Mouse (Mus musculus): Measurements from ENCODE around the gene Dtx4. TPM values are rescaled to one million over a fixed set of nuclear protein-coding genes. Genes with fewer than 3 reads are reported as not detected.
A peak's percentile ranks its signal among the peaks of the same experiment; 100 is the strongest.

Dtx4 gene
- total and polyA plus RNA-seq, 2 experiments from 2014 or later: 1.2 to 3.8 TPM

DNA sequence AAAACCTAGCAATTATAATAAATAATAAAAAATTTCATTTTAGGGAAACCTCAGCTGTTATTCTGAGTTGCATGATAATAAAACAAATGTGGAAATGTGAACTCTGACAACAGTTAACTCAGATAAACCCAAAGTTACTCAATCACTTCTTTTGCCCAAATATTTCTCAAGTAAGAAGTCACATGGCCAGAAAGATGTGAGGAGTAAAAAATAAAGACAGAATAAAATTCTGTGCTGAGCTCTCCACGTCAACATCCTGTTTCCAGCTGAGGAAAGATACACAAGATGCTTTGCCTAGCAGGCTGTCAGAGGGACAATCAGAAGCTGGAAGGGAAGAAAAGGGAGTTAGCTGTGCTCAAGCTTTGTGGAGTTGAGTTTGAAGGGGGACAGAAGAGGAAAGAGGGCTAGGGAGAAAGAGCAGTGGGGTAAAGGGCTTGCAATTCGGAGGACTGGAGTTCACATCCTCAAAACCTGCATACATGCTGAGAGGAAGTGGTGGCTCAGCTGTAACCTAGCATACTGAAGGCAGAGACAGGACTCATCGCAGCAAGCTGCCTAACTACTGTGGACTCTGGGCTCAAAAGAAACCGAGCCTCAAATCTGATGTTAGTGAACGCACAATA is 61.0 kb downstream of the Dtx4 start:
- no peak overlapping the region for H3K9ac ChIP-seq (replicated peaks; ENCODE audit: low read depth, low read length)
- no peaks in the 10 kb centered on the region for H3K9me3 ChIP-seq (replicated peaks; ENCODE audit: control insufficient read depth, low read length)
- no peak overlapping the region for H3K27ac ChIP-seq (ENCODE audit: low read depth)
- ATAC-seq (ENCODE audit: insufficient read depth, low read depth) (no peak), DNase-seq (ENCODE audit: low spot score) (no peak)
- H3K4me2 ChIP-seq (ENCODE audit: low read depth, low read length): no peak overlapping the region
- no peaks in the 10 kb centered on the region for H3K4me1 ChIP-seq (ENCODE audit: control insufficient read depth, insufficient read depth)
- 59% methylated on average over 5 of the region's 5 CpGs for WGBS
- no peaks in the 10 kb centered on the region for H3K36me3 ChIP-seq (replicated peaks; ENCODE audit: control insufficient read depth, insufficient read depth, low read length)
- no peak overlapping the region for H3K4me3 ChIP-seq (ENCODE audit: low read depth, low read length)
- no peaks in the 10 kb centered on the region for H3K27me3 ChIP-seq (ENCODE audit: control insufficient read depth, insufficient read depth, low read length)
- TF ChIP-seq EP300 (IDR thresholded peaks at IDR 0.05; ENCODE audit: low read depth) (no peak), CTCF (IDR thresholded peaks at IDR 0.05; ENCODE audit: low read depth) (no peak)

DNA sequence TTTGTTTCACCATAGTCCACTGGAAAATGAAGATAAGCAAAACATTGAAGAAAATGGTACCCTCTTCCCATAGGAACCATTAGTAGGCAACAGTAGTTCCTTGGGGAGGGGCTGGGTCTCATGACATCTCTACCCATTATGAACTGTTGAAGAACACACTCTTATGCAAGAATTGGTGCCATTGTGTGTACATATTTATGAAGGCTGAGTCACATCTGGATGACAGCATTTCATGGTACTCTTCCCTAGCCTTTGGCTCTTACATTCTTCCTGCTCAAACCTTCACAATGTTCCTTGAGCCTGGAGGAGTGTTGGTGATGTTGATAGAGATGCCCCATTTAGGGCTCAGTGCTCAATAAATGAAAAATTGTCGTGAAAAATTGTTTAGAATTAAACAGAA is 61.7 kb downstream of the Dtx4 start:
- ATAC-seq (ENCODE audit: insufficient read depth, low read depth): no peak
- no peak overlapping the region for H3K27ac ChIP-seq (ENCODE audit: low read depth)
- H3K4me3 ChIP-seq (ENCODE audit: low read depth, low read length): no peak overlapping the region

DNA sequence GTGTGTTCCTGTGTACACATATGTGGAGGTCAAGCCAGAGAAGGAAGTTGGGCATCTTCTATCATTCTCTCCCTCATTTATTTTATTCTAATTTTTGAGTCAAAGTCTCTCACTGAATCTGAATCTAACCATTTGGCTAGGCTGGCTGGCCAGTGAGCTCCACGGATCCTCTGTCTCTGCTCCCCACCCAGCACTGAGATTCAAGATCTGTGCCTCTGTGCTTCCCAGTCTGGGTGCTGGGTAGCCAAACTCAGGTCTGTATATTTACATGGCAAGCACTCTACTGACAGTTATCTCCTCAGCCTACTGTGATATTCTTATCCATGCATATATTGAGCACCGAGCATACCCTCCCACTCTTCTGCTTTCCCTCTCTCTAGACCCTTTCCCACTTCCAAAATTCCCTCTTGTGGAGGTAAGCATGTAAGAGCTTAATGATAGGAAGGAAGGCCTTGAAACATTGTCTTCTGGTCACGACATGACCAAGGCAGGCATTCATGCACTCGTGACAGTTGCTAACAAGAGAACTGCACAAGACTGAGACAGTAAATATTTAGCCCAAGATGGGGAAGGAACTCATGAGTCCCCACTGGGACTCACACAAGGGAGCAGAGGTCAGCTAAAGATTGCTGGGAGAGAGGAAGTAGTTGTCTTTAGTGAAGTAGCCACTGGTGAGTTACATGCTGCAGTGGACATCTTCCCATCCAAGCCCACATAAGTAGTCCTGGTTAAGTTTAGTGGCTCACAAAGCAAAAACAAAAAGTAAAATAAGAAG is 65.3 kb downstream of the Dtx4 start:
- H3K9me3 ChIP-seq (replicated peaks; ENCODE audit: control insufficient read depth, low read length): no peaks in the 10 kb centered on the region
- no peaks in the 10 kb centered on the region for H3K27me3 ChIP-seq (ENCODE audit: control insufficient read depth, insufficient read depth, low read length)
- no peak overlapping the region for H3K9ac ChIP-seq (replicated peaks; ENCODE audit: low read depth, low read length)
- H3K4me3 ChIP-seq (ENCODE audit: low read depth, low read length): no peak overlapping the region
- H3K4me2 ChIP-seq (ENCODE audit: low read depth, low read length): no peak overlapping the region
- H3K27ac ChIP-seq (ENCODE audit: low read depth): no peak overlapping the region
- 63% methylated on average over 4 of the region's 4 CpGs for WGBS
- H3K4me1 ChIP-seq (ENCODE audit: control insufficient read depth, insufficient read depth): no peaks in the 10 kb centered on the region
- ATAC-seq (ENCODE audit: insufficient read depth, low read depth) (no peak), DNase-seq (ENCODE audit: low spot score) (no peak)
- no peak for TF ChIP-seq CTCF (IDR thresholded peaks at IDR 0.05; ENCODE audit: low read depth)
- TF ChIP-seq EP300 (IDR thresholded peaks at IDR 0.05; ENCODE audit: low read depth): no peak
- H3K36me3 ChIP-seq (replicated peaks; ENCODE audit: control insufficient read depth, insufficient read depth, low read length): no peaks in the 10 kb centered on the region

More for the DNA sequence above, 61.7 kb downstream of the Dtx4 start:
- no peaks in the 10 kb centered on the region for H3K9me3 ChIP-seq (replicated peaks; ENCODE audit: control insufficient read depth, low read length)
- TF ChIP-seq EP300 (IDR thresholded peaks at IDR 0.05; ENCODE audit: low read depth): no peak
- TF ChIP-seq CTCF (IDR thresholded peaks at IDR 0.05; ENCODE audit: low read depth): no peak
- no peak for DNase-seq (ENCODE audit: low spot score)
- 42% methylated on average over 1 of the region's 1 CpGs for WGBS
- no peaks in the 10 kb centered on the region for H3K4me1 ChIP-seq (ENCODE audit: control insufficient read depth, insufficient read depth)
- no peaks in the 10 kb centered on the region for H3K36me3 ChIP-seq (replicated peaks; ENCODE audit: control insufficient read depth, insufficient read depth, low read length)
- no peaks in the 10 kb centered on the region for H3K27me3 ChIP-seq (ENCODE audit: control insufficient read depth, insufficient read depth, low read length)
- H3K4me2 ChIP-seq (ENCODE audit: low read depth, low read length): no peak overlapping the region
- no peak overlapping the region for H3K9ac ChIP-seq (replicated peaks; ENCODE audit: low read depth, low read length)

DNA sequence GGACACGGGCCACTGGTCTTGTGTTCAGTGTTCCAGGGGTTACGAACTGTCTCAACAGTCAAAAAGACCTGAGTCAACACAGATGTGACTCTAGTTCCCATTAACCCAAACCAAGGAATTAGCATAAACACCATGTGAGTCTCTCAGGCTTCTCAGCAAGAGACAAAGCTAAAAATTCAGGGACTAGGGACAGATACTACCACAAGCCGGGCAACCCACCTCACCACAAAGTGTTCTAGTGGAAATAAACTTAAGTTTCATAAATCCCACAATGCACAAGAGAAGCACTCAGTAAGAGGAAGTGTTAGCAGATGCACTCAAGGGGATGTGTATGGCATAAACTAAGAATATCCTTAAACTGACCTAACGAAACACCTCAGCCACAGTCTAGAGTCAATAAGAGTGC is 66.2 kb downstream of the Dtx4 start:
- no peak for TF ChIP-seq CTCF (IDR thresholded peaks at IDR 0.05; ENCODE audit: low read depth)
- TF ChIP-seq EP300 (IDR thresholded peaks at IDR 0.05; ENCODE audit: low read depth): no peak
- no peak overlapping the region for H3K4me2 ChIP-seq (ENCODE audit: low read depth, low read length)
- no peak overlapping the region for H3K4me3 ChIP-seq (ENCODE audit: low read depth, low read length)
- no peak overlapping the region for H3K9ac ChIP-seq (replicated peaks; ENCODE audit: low read depth, low read length)
- H3K9me3 ChIP-seq (replicated peaks; ENCODE audit: control insufficient read depth, low read length): no peaks in the 10 kb centered on the region
- no peaks in the 10 kb centered on the region for H3K36me3 ChIP-seq (replicated peaks; ENCODE audit: control insufficient read depth, insufficient read depth, low read length)
- 68% methylated on average over 4 of the region's 4 CpGs for whole genome bisulfite sequencing
- no peaks in the 10 kb centered on the region for H3K4me1 ChIP-seq (ENCODE audit: control insufficient read depth, insufficient read depth)
- no peaks in the 10 kb centered on the region for H3K27me3 ChIP-seq (ENCODE audit: control insufficient read depth, insufficient read depth, low read length)
- no peak overlapping the region for H3K27ac ChIP-seq (ENCODE audit: low read depth)
- ATAC-seq (ENCODE audit: insufficient read depth, low read depth): no peak
- no peak for DNase-seq (ENCODE audit: low spot score)

DNA sequence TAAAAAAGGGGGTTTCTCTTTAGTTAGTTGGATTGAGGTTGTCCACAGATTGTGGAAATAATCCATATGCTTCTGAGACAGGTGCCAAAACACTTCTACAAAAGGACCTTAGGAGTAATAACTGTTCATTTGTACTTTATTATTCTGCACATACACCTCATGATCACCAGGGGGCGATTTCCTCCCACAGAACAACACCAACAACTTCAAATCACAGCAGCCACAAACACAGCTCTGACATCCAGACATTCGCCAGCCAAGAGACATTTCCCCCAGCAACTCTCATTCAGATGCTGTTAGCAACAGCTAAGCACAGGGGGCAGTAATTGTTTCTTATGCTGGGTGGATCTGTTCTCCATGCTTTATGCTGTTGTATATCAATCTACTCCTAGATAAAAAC is 68.2 kb downstream of the Dtx4 start:
- H3K9me3 ChIP-seq (replicated peaks; ENCODE audit: control insufficient read depth, low read length): no peaks in the 10 kb centered on the region
- no peak for ATAC-seq (ENCODE audit: insufficient read depth, low read depth)
- WGBS: 0% methylated on average over 2 of the region's 2 CpGs
- TF ChIP-seq EP300 (IDR thresholded peaks at IDR 0.05; ENCODE audit: low read depth) (no peak), CTCF (IDR thresholded peaks at IDR 0.05; ENCODE audit: low read depth) (peak; percentile 59)
- no peaks in the 10 kb centered on the region for H3K27me3 ChIP-seq (ENCODE audit: control insufficient read depth, insufficient read depth, low read length)
- no peak overlapping the region for H3K4me3 ChIP-seq (ENCODE audit: low read depth, low read length)
- peak; percentile 14 for DNase-seq (ENCODE audit: low spot score)
- H3K27ac ChIP-seq (ENCODE audit: low read depth): no peak overlapping the region
- H3K9ac ChIP-seq (replicated peaks; ENCODE audit: low read depth, low read length): no peak overlapping the region
- H3K4me1 ChIP-seq (ENCODE audit: control insufficient read depth, insufficient read depth): no peaks in the 10 kb centered on the region
- H3K36me3 ChIP-seq (replicated peaks; ENCODE audit: control insufficient read depth, insufficient read depth, low read length): no peaks in the 10 kb centered on the region
- no peak overlapping the region for H3K4me2 ChIP-seq (ENCODE audit: low read depth, low read length)
